Mouse (Mus musculus) small intestine, adult 2 months (tissue): Measurements from ENCODE around the gene Syt2.

Experiments
- CTCF ChIP-seq: fragments of 200-500 bp; IDR thresholded peaks from 2 replicates; pipeline ENCODE4 v1.5.1; 2012; ENCODE audit warnings: low read depth, mild to moderate bottlenecking, control low read depth, inconsistent platforms, low read length, moderate library complexity, mixed read lengths; ENCODE audit not compliant: insufficient replicate concordance, insufficient read length; ENCODE audit errors: extremely low read depth
- POLR2A ChIP-seq: fragments of 200-500 bp; IDR thresholded peaks from 2 replicates; pipeline ENCODE4 v1.6.1; 2012; ENCODE audit warnings: low read depth, mild to moderate bottlenecking, control low read depth, inconsistent platforms, low read length, moderate library complexity

DNA sequence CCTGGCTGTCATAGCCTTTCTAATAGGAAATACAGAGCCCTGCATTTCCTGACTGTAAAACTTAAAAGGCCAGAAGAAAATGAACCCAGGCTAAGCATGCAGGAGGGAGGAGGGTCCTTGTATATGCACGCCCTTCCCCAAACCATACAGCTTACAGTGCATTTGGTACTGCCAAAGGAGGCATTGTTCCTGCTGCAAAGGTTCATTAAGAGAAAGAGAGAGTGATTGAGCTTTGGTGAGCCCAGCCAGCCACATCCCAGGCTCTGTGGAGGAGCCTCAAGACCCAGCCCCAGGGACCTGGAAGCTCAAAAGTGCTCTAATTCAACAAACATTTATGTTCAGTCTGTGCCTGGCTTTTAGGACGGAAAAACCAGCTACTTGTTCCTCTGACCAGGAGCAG lies 53.7 kb downstream of the Syt2 start:
- TF ChIP-seq CTCF (no peak), POLR2A (no peak)
